Mouse (Mus musculus) CH12.LX (cell line): ENCODE data around the gene Klhl5. TPM values are rescaled to one million over a fixed set of nuclear protein-coding genes. Genes with fewer than 3 reads are reported as not detected.

ENCODE experiments used
- DNase-seq: peaks from one replicate; pipeline ENCODE4 v3.0.0-alpha.2; 2013; ENCODE audit errors: extremely low read depth
- H3K27ac ChIP-seq: 2 replicates; pipeline ENCODE4 v1.5.1; 2012; ENCODE audit warnings: low read depth, mild to moderate bottlenecking, control low read depth, moderate library complexity; ENCODE audit not compliant: insufficient read depth
- H3K27me3 ChIP-seq: replicated peaks from 2 replicates; pipeline ENCODE3; 2012; ENCODE audit warnings: inconsistent platforms
- H3K36me3 ChIP-seq, 2 experiments: replicated peaks in 1 of 2; 2 replicates each; pipeline versions ENCODE3 to v1.6.1; 2012; ENCODE audit warnings: inconsistent platforms in 1 of 2, low read length in 1 of 2, mild to moderate bottlenecking in 1 of 2, mixed read lengths in 1 of 2, moderate library complexity in 1 of 2; ENCODE audit not compliant: control insufficient read depth in 1 of 2, insufficient read depth in 1 of 2
- H3K4me1 ChIP-seq, 2 experiments: 2 replicates each; pipeline ENCODE4 v1.6.1; 2012; ENCODE audit warnings: inconsistent platforms in 1 of 2, moderate library complexity in 1 of 2; ENCODE audit not compliant: insufficient read depth in 2 of 2, control insufficient read depth in 1 of 2
- H3K4me2 ChIP-seq: 2 replicates; pipeline ENCODE4 v1.6.1; 2012; ENCODE audit warnings: low read depth, mild to moderate bottlenecking, control low read depth; ENCODE audit not compliant: poor library complexity, insufficient read depth, severe bottlenecking
- H3K4me3 ChIP-seq, 3 experiments: fragments of 150-350 bp in 1 of 3; sonication (generic) in 1 of 3; replicated peaks in 1 of 3; 2 replicates each; pipeline versions ENCODE3 to v1.5.1; 2011 to 2012; ENCODE audit warnings: low read depth in 2 of 3, low read length in 2 of 3, mild to moderate bottlenecking in 2 of 3, moderate library complexity in 2 of 3, control low read depth in 1 of 3, improper control_type of control experiment in 1 of 3, inconsistent platforms in 1 of 3, mixed read lengths in 1 of 3; ENCODE audit not compliant: poor library complexity in 1 of 3
- H3K79me2 ChIP-seq: replicated peaks from 2 replicates; pipeline ENCODE4 v1.6.1; 2012; ENCODE audit warnings: mild to moderate bottlenecking, moderate library complexity; ENCODE audit not compliant: control insufficient read depth, poor library complexity, insufficient read depth, severe bottlenecking; ENCODE audit errors: extremely low read depth
- H3K9ac ChIP-seq: 2 replicates; pipeline ENCODE4 v1.6.1; 2012; ENCODE audit warnings: low read depth, mild to moderate bottlenecking, control low read depth, moderate library complexity; ENCODE audit not compliant: insufficient read depth
- H3K9me3 ChIP-seq: replicated peaks from 2 replicates; pipeline ENCODE3; 2012; ENCODE audit warnings: low read length, inconsistent platforms, mixed read lengths
- BHLHE40 ChIP-seq: IDR thresholded peaks from 2 replicates; pipeline ENCODE4 v1.6.1; 2011; ENCODE audit warnings: mild to moderate bottlenecking, low read depth, low read length, improper control_type of control experiment
- CHD1 ChIP-seq: IDR thresholded peaks from 2 replicates; pipeline ENCODE4 v1.6.1; 2012; ENCODE audit warnings: low read depth, low read length, improper control_type of control experiment, inconsistent platforms
- ELF1 ChIP-seq: IDR thresholded peaks from 2 replicates; pipeline ENCODE4 v1.6.1; 2014; ENCODE audit warnings: low read depth, mild to moderate bottlenecking, inconsistent platforms, low read length, improper control_type of control experiment
- GABPA ChIP-seq: IDR thresholded peaks from 2 replicates; pipeline ENCODE4 v1.6.1; 2012; ENCODE audit warnings: low read depth, low read length, improper control_type of control experiment, inconsistent platforms; ENCODE audit not compliant: insufficient replicate concordance
- IRF4 ChIP-seq: IDR thresholded peaks from 2 replicates; pipeline ENCODE4 v1.6.1; 2014; ENCODE audit warnings: low read depth, mild to moderate bottlenecking, inconsistent platforms, low read length, improper control_type of control experiment
- KAT2A ChIP-seq: IDR thresholded peaks from 2 replicates; pipeline ENCODE4 v1.6.1; 2012; ENCODE audit warnings: low read length, improper control_type of control experiment, inconsistent platforms; ENCODE audit not compliant: insufficient replicate concordance
- MAFK ChIP-seq: IDR thresholded peaks from 2 replicates; pipeline ENCODE4 v1.6.1; 2011; ENCODE audit warnings: low read length, improper control_type of control experiment; ENCODE audit not compliant: insufficient replicate concordance
- MAX ChIP-seq: IDR thresholded peaks from 2 replicates; pipeline ENCODE4 v1.6.1; 2011; ENCODE audit warnings: low read length, improper control_type of control experiment
- MXI1 ChIP-seq: IDR thresholded peaks from 2 replicates; pipeline ENCODE4 v1.6.1; 2011; ENCODE audit warnings: mild to moderate bottlenecking, low read depth, low read length, improper control_type of control experiment
- NELFE ChIP-seq: IDR thresholded peaks from 2 replicates; pipeline ENCODE4 v1.6.1; 2011; ENCODE audit warnings: low read depth, low read length, improper control_type of control experiment
- NRF1 ChIP-seq: IDR thresholded peaks from 2 replicates; pipeline ENCODE4 v1.6.1; 2014; ENCODE audit warnings: low read depth, mild to moderate bottlenecking, inconsistent platforms, low read length, improper control_type of control experiment, moderate library complexity
- PAX5 ChIP-seq: IDR thresholded peaks from 2 replicates; pipeline ENCODE4 v1.6.1; 2012; ENCODE audit warnings: low read length, inconsistent platforms, mixed read lengths
- POLR2A ChIP-seq: IDR thresholded peaks from 2 replicates; pipeline ENCODE4 v1.6.1; 2011; ENCODE audit warnings: low read depth, mild to moderate bottlenecking, improper control_type of control experiment, low read length
- SIN3A ChIP-seq: IDR thresholded peaks from 2 replicates; pipeline ENCODE4 v1.6.1; 2012; ENCODE audit warnings: low read length, improper control_type of control experiment, inconsistent platforms
- SMC3 ChIP-seq: IDR thresholded peaks from 2 replicates; pipeline ENCODE4 v1.6.1; 2011; ENCODE audit warnings: low read depth, low read length, improper control_type of control experiment
- TCF12 ChIP-seq: IDR thresholded peaks from 2 replicates; pipeline ENCODE4 v1.6.1; 2014; ENCODE audit warnings: low read depth, mild to moderate bottlenecking, inconsistent platforms, low read length, improper control_type of control experiment
- UBTF ChIP-seq: IDR thresholded peaks from 2 replicates; pipeline ENCODE4 v1.6.1; 2012; ENCODE audit warnings: low read depth, mild to moderate bottlenecking, inconsistent platforms, low read length, improper control_type of control experiment, moderate library complexity
- USF2 ChIP-seq: conservative IDR thresholded peaks from 2 replicates; pipeline ENCODE4 v1.6.1; 2011; ENCODE audit warnings: low read depth, low read length, improper control_type of control experiment
- ZC3H11A ChIP-seq: IDR thresholded peaks from 2 replicates; pipeline ENCODE4 v1.6.1; 2012; ENCODE audit warnings: low read depth, mild to moderate bottlenecking, inconsistent platforms, low read length, improper control_type of control experiment
- ZKSCAN1 ChIP-seq: IDR thresholded peaks from 2 replicates; pipeline ENCODE4 v1.6.1; 2012; ENCODE audit warnings: low read depth, inconsistent platforms, low read length, improper control_type of control experiment, borderline replicate concordance
- ZMIZ1 ChIP-seq: IDR thresholded peaks from 2 replicates; pipeline ENCODE4 v1.6.1; 2012; ENCODE audit warnings: low read depth, mild to moderate bottlenecking, inconsistent platforms, low read length, improper control_type of control experiment
- ZNF384 ChIP-seq: IDR thresholded peaks from 2 replicates; pipeline ENCODE4 v1.6.1; 2012; ENCODE audit warnings: low read depth, low read length, improper control_type of control experiment, inconsistent platforms
- dilution Hi-C: fragments of 300-500 bp; cut with MboI; formaldehyde crosslinking; loops from 2 replicates; pipeline ENCODE4 v1.14.3; 2020; ENCODE audit warnings: low sequenced_read_pairs; ENCODE audit not compliant: extremely low pct_unique_long_range_greater_than_20kb, extremely low pct_ligation_motif_present
- in situ Hi-C: fragments of 300-500 bp; cut with MboI; formaldehyde crosslinking; loops from 3 replicates; pipeline ENCODE4 v1.14.3; 2019; ENCODE audit warnings: low sequenced_read_pairs, low pct_ligation_motif_present, low pct_unique_long_range_greater_than_20kb, mixed read lengths
- polyA plus RNA-seq: library from polyadenylated mRNA; unstranded; fragments of >175 nt; gene quantifications from 2 replicates; pipeline ENCODE4 v1.2.1, GENCODE M21; 2012; ENCODE audit warnings: low read depth; ENCODE audit not compliant: insufficient read length
- total RNA-seq, 2 experiments: library from RNA; depleted of rRNA; stranded (reverse); fragments of 300-350 nt in 1 of 2; fragments of >200 nt in 1 of 2; gene quantifications; 2 replicates each; pipeline ENCODE4 v1.2.3; 2012 to 2014

The Klhl5 gene
- total and polyA plus RNA-seq, 3 experiments: 20.6 to 31.7 (median 23.2) TPM

- H3K4me3 ChIP-seq: no peak overlapping the region
- H3K27me3 ChIP-seq: no peaks in the 10 kb centered on the region
- DNase-seq: no peak
- no peak overlapping the region for H3K9ac ChIP-seq
- H3K27ac ChIP-seq: no peak overlapping the region
- no peak overlapping the region for H3K4me2 ChIP-seq
- TF ChIP-seq UBTF (no peak), USF2 (no peak), GABPA (no peak), MXI1 (no peak), CHD1 (no peak), TCF12 (no peak), MAFK (no peak), POLR2A (no peak), SMC3 (no peak), ELF1 (no peak), ZNF384 (no peak), ZC3H11A (no peak), MAX (no peak), ZKSCAN1 (no peak), SIN3A (no peak), PAX5 (no peak), ZMIZ1 (no peak)
- TF ChIP-seq, all 38 proteins: peak for 0
- no peaks in the 10 kb centered on the region for H3K9me3 ChIP-seq
- no peaks in the 10 kb centered on the region for H3K4me1 ChIP-seq
- dilution Hi-C loops: no loop called here
- peaks cover 9 to 58% of the 10 kb centered on the region in 2 experiments for H3K36me3 ChIP-seq
- H3K79me2 ChIP-seq: no peaks in the 10 kb centered on the region
- in situ Hi-C loops: no loop called here
Measured at GRCm38 (mm10) chr5:65157412-65158381, 50.4 kb downstream of the Klhl5 start.

- Histone ChIP-seq H3K4me2 (no peak overlapping the region), H3K4me3 (no peak overlapping the region), H3K9me3 (no peaks in the 10 kb centered on the region), H3K4me1 (no peaks in the 10 kb centered on the region), H3K27ac (no peak overlapping the region), H3K79me2 (no peaks in the 10 kb centered on the region), H3K27me3 (no peaks in the 10 kb centered on the region), H3K9ac (no peak overlapping the region), H3K36me3 (peaks cover 10 to 64% of the 10 kb centered on the region in 2 experiments)
- DNase-seq: no peak
- in situ Hi-C loops: no loop called here
- dilution Hi-C loops: no loop called here
- TF ChIP-seq NRF1 (no peak), ZNF384 (no peak), NELFE (no peak), KAT2A (no peak), PAX5 (no peak), BHLHE40 (no peak), IRF4 (no peak), ZC3H11A (no peak), ELF1 (no peak)
Measured at GRCm38 (mm10) chr5:65158696-65159305, 51.5 kb downstream of the Klhl5 start.
